Mouse (Mus musculus) C2C12 (cell line): ENCODE results near the gene Kxd1. TPM values are rescaled to one million over a fixed set of nuclear protein-coding genes. Genes with fewer than 3 reads are reported as not detected.

Experiments used
- H3K27me3 ChIP-seq: one replicate; pipeline ENCODE4 v1.6.1; 2011; ENCODE audit not compliant: control insufficient read depth, insufficient read depth, insufficient read length
- H3K36me3 ChIP-seq: one replicate; pipeline ENCODE4 v1.6.1; 2011; ENCODE audit not compliant: control insufficient read depth, insufficient read depth
- H3K4me3 ChIP-seq: one replicate; pipeline ENCODE4 v1.5.1; 2011; ENCODE audit warnings: mild to moderate bottlenecking, control low read depth; ENCODE audit not compliant: poor library complexity, insufficient read depth, severe bottlenecking
- H3K79me2 ChIP-seq: one replicate; pipeline ENCODE4 v1.6.1; 2011; ENCODE audit not compliant: control insufficient read depth, insufficient read depth
- H3K79me3 ChIP-seq: one replicate; pipeline ENCODE4 v1.6.1; 2011; ENCODE audit warnings: low read depth, control low read depth
- H3ac ChIP-seq: one replicate; pipeline ENCODE3; 2011; ENCODE audit warnings: low read depth; ENCODE audit not compliant: control insufficient read depth, insufficient read length
- CEBPB ChIP-seq: IDR thresholded peaks from one replicate; pipeline ENCODE4 v1.6.1; 2011; ENCODE audit warnings: low read depth, mild to moderate bottlenecking, control low read depth, moderate library complexity
- CTCF ChIP-seq: IDR thresholded peaks from one replicate; pipeline ENCODE4 v1.5.1; 2011; ENCODE audit not compliant: control insufficient read depth, insufficient read depth, insufficient read length
- FOSL1 ChIP-seq: IDR thresholded peaks from one replicate; pipeline ENCODE4 v1.8.0; 2011; ENCODE audit warnings: mild to moderate bottlenecking, low read length; ENCODE audit not compliant: poor library complexity, insufficient read depth, severe bottlenecking
- MAX ChIP-seq: IDR thresholded peaks from one replicate; pipeline ENCODE4 v1.6.1; 2011; ENCODE audit warnings: mild to moderate bottlenecking, control low read depth
- MYOD1 ChIP-seq: IDR thresholded peaks from one replicate; pipeline ENCODE4 v1.6.1; 2011; ENCODE audit warnings: low read depth; ENCODE audit not compliant: control insufficient read depth, insufficient read length
- MYOG ChIP-seq: IDR thresholded peaks from one replicate; pipeline ENCODE4 v1.6.1; 2011; ENCODE audit not compliant: control insufficient read depth, insufficient read length; ENCODE audit errors: extremely low read depth
- USF1 ChIP-seq: IDR thresholded peaks from one replicate; pipeline ENCODE4 v1.6.1; 2011; ENCODE audit warnings: low read depth, mild to moderate bottlenecking, control low read depth, moderate library complexity
- polyA plus RNA-seq: library from polyadenylated mRNA; unstranded; fragments of >200 nt; fragmentation: generic; extraction: Trizol; gene quantifications from one replicate; pipeline ENCODE4 v1.2.1, GENCODE M21; 2012; ENCODE audit warnings: missing spikeins

The Kxd1 gene
- polyA plus RNA-seq, 1 experiment: 47.5 TPM

GRCm38 (mm10) chr8:70461765-70462515, 65.8 kb downstream of the Kxd1 start:
- H3K79me3 ChIP-seq: peaks cover 21% of the 10 kb centered on the region
- no peaks in the 10 kb centered on the region for H3K27me3 ChIP-seq
- H3K79me2 ChIP-seq: peaks cover 73% of the 10 kb centered on the region
- no peak overlapping the region for H3ac ChIP-seq
- H3K36me3 ChIP-seq: peaks cover 20% of the 10 kb centered on the region
- TF ChIP-seq USF1 (no peak), FOSL1 (peak; percentile 84), MYOD1 (peak; percentile 41), MAX (peak; percentile 25)
- H3K4me3 ChIP-seq: no peak overlapping the region

GRCm38 (mm10) chr8:70460606-70461005, 67.2 kb downstream of the Kxd1 start:
- H3ac ChIP-seq: peak overlapping the region; percentile 39
- TF ChIP-seq CEBPB: no peak
- no peak for TF ChIP-seq MYOD1
- TF ChIP-seq FOSL1: no peak
- TF ChIP-seq MYOG: no peak
- peaks cover 18% of the 10 kb centered on the region for H3K36me3 ChIP-seq
- H3K4me3 ChIP-seq: no peak overlapping the region
- peaks cover 18% of the 10 kb centered on the region for H3K79me3 ChIP-seq
- peaks cover 62% of the 10 kb centered on the region for H3K79me2 ChIP-seq
- no peaks in the 10 kb centered on the region for H3K27me3 ChIP-seq

GRCm38 (mm10) chr8:70460199-70460598, 67.6 kb downstream of the Kxd1 start:
- Histone ChIP-seq H3K36me3 (peaks cover 15% of the 10 kb centered on the region), H3K79me2 (peaks cover 58% of the 10 kb centered on the region), H3ac (peak overlapping the region; percentile 37), H3K4me3 (no peak overlapping the region), H3K27me3 (no peaks in the 10 kb centered on the region), H3K79me3 (peaks cover 17% of the 10 kb centered on the region)
- TF ChIP-seq MAX: no peak
- no peak for TF ChIP-seq MYOD1
- TF ChIP-seq MYOG: no peak
- no peak for TF ChIP-seq USF1
- no peak for TF ChIP-seq CEBPB
- no peak for TF ChIP-seq FOSL1

GRCm38 (mm10) chr8:70459636-70460035, 68.1 kb downstream of the Kxd1 start:
- Histone ChIP-seq H3ac (no peak overlapping the region), H3K4me3 (no peak overlapping the region), H3K79me3 (peaks cover 15% of the 10 kb centered on the region), H3K79me2 (peaks cover 53% of the 10 kb centered on the region), H3K36me3 (peaks cover 15% of the 10 kb centered on the region), H3K27me3 (no peaks in the 10 kb centered on the region)
- TF ChIP-seq MAX: no peak
- no peak for TF ChIP-seq FOSL1
- no peak for TF ChIP-seq CTCF
- TF ChIP-seq USF1: no peak
- no peak for TF ChIP-seq CEBPB
- TF ChIP-seq MYOD1: no peak
- TF ChIP-seq MYOG: no peak

- no peak overlapping the region for H3K4me3 ChIP-seq
Observed at GRCm38 (mm10) chr8:70458462-70458861, 69.3 kb downstream of the Kxd1 start.

More at GRCm38 (mm10) chr8:70458462-70458861, 69.3 kb downstream of the Kxd1 start:
- Histone ChIP-seq H3ac (no peak overlapping the region), H3K36me3 (peaks cover 8% of the 10 kb centered on the region), H3K79me2 (peaks cover 41% of the 10 kb centered on the region), H3K27me3 (no peaks in the 10 kb centered on the region), H3K79me3 (peaks cover 12% of the 10 kb centered on the region)
- TF ChIP-seq MYOD1 (no peak), MYOG (no peak), MAX (no peak), USF1 (no peak), CTCF (no peak), FOSL1 (no peak), CEBPB (no peak)

Other genes with a start within 250 kb of the Kxd1 start
- gene Homer3, start 245.1 kb downstream of the Kxd1 start, polyA plus RNA-seq: 66.5 TPM
- 136 TPM for gene Ddx49, start 225.5 kb downstream of the Kxd1 start, polyA plus RNA-seq
- gene Cope, start 225.4 kb downstream of the Kxd1 start, polyA plus RNA-seq: 158 TPM
- gene Cers1, start 212.2 kb downstream of the Kxd1 start, polyA plus RNA-seq: 0.23 TPM
- gene Gdf1, start 198.1 kb downstream of the Kxd1 start, polyA plus RNA-seq: 0.16 TPM
- 47.2 TPM for gene Upf1, start 174.7 kb downstream of the Kxd1 start, polyA plus RNA-seq
- 0.20 TPM for gene Comp, start 154.4 kb downstream of the Kxd1 start, polyA plus RNA-seq
- gene Crtc1, start 88.4 kb downstream of the Kxd1 start, polyA plus RNA-seq: 11.7 TPM
- 34.4 TPM for gene Klhl26, start 51.0 kb downstream of the Kxd1 start, polyA plus RNA-seq
- 0.36 TPM for gene Tmem59l, start 40.6 kb downstream of the Kxd1 start, polyA plus RNA-seq
- gene Crlf1, start 34.8 kb downstream of the Kxd1 start, polyA plus RNA-seq: 294 TPM
- 199 TPM for gene Rex1bd, start 21.2 kb downstream of the Kxd1 start, polyA plus RNA-seq
- gene Uba52, start 17.2 kb downstream of the Kxd1 start, polyA plus RNA-seq: 1,556 TPM
- 256 TPM for gene Fkbp8, start 232 bp downstream of the Kxd1 start, polyA plus RNA-seq
- gene Ell, start 11.5 kb upstream of the Kxd1 start, polyA plus RNA-seq: 12.3 TPM
- 78.6 TPM for gene Isyna1, start 66.4 kb upstream of the Kxd1 start, polyA plus RNA-seq
- gene Ssbp4, start 80.9 kb upstream of the Kxd1 start, polyA plus RNA-seq: 193 TPM
- gene Lrrc25, start 88.2 kb upstream of the Kxd1 start, polyA plus RNA-seq: not detected
- gene Gdf15, start 104.5 kb upstream of the Kxd1 start, polyA plus RNA-seq: 20.9 TPM
- gene Pgpep1, start 132.4 kb upstream of the Kxd1 start, polyA plus RNA-seq: 34.9 TPM
- gene Lsm4, start 145.3 kb upstream of the Kxd1 start, polyA plus RNA-seq: 300 TPM
- 128 TPM for gene Jund, start 171.0 kb upstream of the Kxd1 start, polyA plus RNA-seq
- 0.01 TPM for gene Iqcn, start 175.5 kb upstream of the Kxd1 start, polyA plus RNA-seq
- not detected for gene Gm3336, start 190.6 kb upstream of the Kxd1 start, polyA plus RNA-seq
- gene Pde4c, start 195.8 kb upstream of the Kxd1 start, polyA plus RNA-seq: 0.01 TPM
- 14.4 TPM for gene Rab3a, start 226.7 kb upstream of the Kxd1 start, polyA plus RNA-seq
- 86.8 TPM for gene Mpv17l2, start 233.0 kb upstream of the Kxd1 start, polyA plus RNA-seq
- 71.7 TPM for gene Pik3r2, start 248.8 kb upstream of the Kxd1 start, polyA plus RNA-seq